Mouse (Mus musculus) heart, adult 18-20 months (tissue): ENCODE measurements at regions not wholly inside any gene's neighbourhood (a gene's known extent, or its start where the extent isn't known, plus 50 kb on each side); places are given as distances from the start of the nearest gene placed in this dataset.
"Not testable (repeated sequence)": the region's sequence is repeated elsewhere in the genome, so short reads cannot be mapped to it uniquely, and the experiment has no call there.

Experiments
- DNase-seq, 2 experiments: peaks; one replicate each; pipeline ENCODE4 v3.0.0; 2021 to 2022; ENCODE audit warnings: mixed read lengths in 1 of 2

- no peak for DNase-seq
Observed at GRCm38 (mm10) chr13:3341416-3341815, 196.4 kb upstream of the Gdi2 start.

- DNase-seq, result no peak
Observed at GRCm38 (mm10) chr13:3343611-3344010, 194.3 kb upstream of the Gdi2 start.

GRCm38 (mm10) chr13:3354912-3355311 is 183.0 kb upstream of the Gdi2 start:
- DNase-seq, result not testable (repeated sequence)

- no peak for DNase-seq
Observed at GRCm38 (mm10) chr13:3358079-3358608, 179.7 kb upstream of the Gdi2 start.

- DNase-seq, result peak in 1 of 2 experiments; percentile 3
Observed at GRCm38 (mm10) chr13:3358996-3359750, 178.7 kb upstream of the Gdi2 start.

GRCm38 (mm10) chr13:3359751-3360260 is 178.1 kb upstream of the Gdi2 start:
- peak in 1 of 2 experiments; percentile 20 for DNase-seq

- DNase-seq, result peak in 1 of 2 experiments; percentile 25
Observed at GRCm38 (mm10) chr13:3360503-3361490, 177.1 kb upstream of the Gdi2 start.

GRCm38 (mm10) chr13:3372701-3373100 is 165.2 kb upstream of the Gdi2 start:
- DNase-seq, result no peak

- not testable (repeated sequence) for DNase-seq
Observed at GRCm38 (mm10) chr13:3373522-3374220, 164.2 kb upstream of the Gdi2 start.

GRCm38 (mm10) chr13:3374796-3375195 is 163.1 kb upstream of the Gdi2 start:
- DNase-seq, result no peak

GRCm38 (mm10) chr13:3377801-3378200 is 160.1 kb upstream of the Gdi2 start:
- DNase-seq, result not testable (repeated sequence)

- not testable (repeated sequence) for DNase-seq
Observed at GRCm38 (mm10) chr13:3405783-3406182, 132.1 kb upstream of the Gdi2 start.

GRCm38 (mm10) chr13:3406236-3407017 is 131.4 kb upstream of the Gdi2 start:
- DNase-seq, result peak; percentile 83 to 87

GRCm38 (mm10) chr13:3410281-3410680 is 127.6 kb upstream of the Gdi2 start:
- DNase-seq, result not testable (repeated sequence)

- DNase-seq, result no peak
Observed at GRCm38 (mm10) chr13:3417026-3417425, 120.8 kb upstream of the Gdi2 start.

- not testable (repeated sequence) for DNase-seq
Observed at GRCm38 (mm10) chr13:3455374-3455773, 82.5 kb upstream of the Gdi2 start.

- no peak for DNase-seq
Observed at GRCm38 (mm10) chr13:3476884-3477283, 61.0 kb upstream of the Gdi2 start.

- peak; percentile 42 to 51 for DNase-seq
Observed at GRCm38 (mm10) chr13:3477997-3478728, 59.7 kb upstream of the Gdi2 start.
